Mouse (Mus musculus): ENCODE data around the gene Plppr2. TPM values are rescaled to one million over a fixed set of nuclear protein-coding genes. Genes with fewer than 3 reads are reported as not detected.

The Plppr2 gene
- polyA plus RNA-seq, 1 experiment, result 5.4 TPM

GRCm38 (mm10) chr9:21935466-21936131 lies 1.2 kb upstream of the Plppr2 start:
- Histone ChIP-seq H3K27me3 (ENCODE audit: control insufficient read depth, insufficient read depth, low read length, poor library complexity, severe bottlenecking) (no peaks in the 10 kb centered on the region), H3K36me3 (ENCODE audit: control insufficient read depth, insufficient read depth, low read length, poor library complexity, severe bottlenecking) (no peaks in the 10 kb centered on the region), H3K27ac (ENCODE audit: insufficient read depth, low read length) (no peak overlapping the region), H3K4me1 (ENCODE audit: control insufficient read depth, insufficient read depth, low read length) (no peaks in the 10 kb centered on the region), H3K9me3 (replicated peaks; ENCODE audit: control insufficient read depth, insufficient read depth, low read length, poor library complexity, severe bottlenecking) (no peaks in the 10 kb centered on the region), H3K4me3 (ENCODE audit: low read depth, low read length) (no peak overlapping the region), H3K9ac (ENCODE audit: low read depth, poor library complexity, severe bottlenecking) (no peak overlapping the region)
- TF ChIP-seq CTCF (IDR thresholded peaks at IDR 0.05; ENCODE audit: low read depth, low read length), result no peak
- no peak for TF ChIP-seq EP300 (IDR thresholded peaks at IDR 0.05; ENCODE audit: insufficient read depth, low read depth, low read length)
- no peak for TF ChIP-seq POLR2A (IDR thresholded peaks at IDR 0.05; ENCODE audit: insufficient read depth, low read length)

- TF ChIP-seq POLR2A (IDR thresholded peaks at IDR 0.05; ENCODE audit: insufficient read depth, low read length) (no peak), CTCF (IDR thresholded peaks at IDR 0.05; ENCODE audit: low read depth, low read length) (no peak), EP300 (IDR thresholded peaks at IDR 0.05; ENCODE audit: insufficient read depth, low read depth, low read length) (no peak)
- Histone ChIP-seq H3K9ac (ENCODE audit: low read depth, poor library complexity, severe bottlenecking) (no peak overlapping the region), H3K9me3 (replicated peaks; ENCODE audit: control insufficient read depth, insufficient read depth, low read length, poor library complexity, severe bottlenecking) (no peaks in the 10 kb centered on the region), H3K36me3 (ENCODE audit: control insufficient read depth, insufficient read depth, low read length, poor library complexity, severe bottlenecking) (no peaks in the 10 kb centered on the region), H3K27me3 (ENCODE audit: control insufficient read depth, insufficient read depth, low read length, poor library complexity, severe bottlenecking) (no peaks in the 10 kb centered on the region), H3K4me3 (ENCODE audit: low read depth, low read length) (no peak overlapping the region), H3K27ac (ENCODE audit: insufficient read depth, low read length) (no peak overlapping the region), H3K4me1 (ENCODE audit: control insufficient read depth, insufficient read depth, low read length) (no peaks in the 10 kb centered on the region)
These were observed 910 bp downstream of the Plppr2 start for GRCm38 (mm10) chr9:21937711-21938175.

GRCm38 (mm10) chr9:21938234-21938855 lies 1.5 kb downstream of the Plppr2 start:
- Histone ChIP-seq H3K27ac (ENCODE audit: insufficient read depth, low read length) (no peak overlapping the region), H3K36me3 (ENCODE audit: control insufficient read depth, insufficient read depth, low read length, poor library complexity, severe bottlenecking) (no peaks in the 10 kb centered on the region), H3K9ac (ENCODE audit: low read depth, poor library complexity, severe bottlenecking) (no peak overlapping the region), H3K4me3 (ENCODE audit: low read depth, low read length) (no peak overlapping the region), H3K9me3 (replicated peaks; ENCODE audit: control insufficient read depth, insufficient read depth, low read length, poor library complexity, severe bottlenecking) (no peaks in the 10 kb centered on the region), H3K4me1 (ENCODE audit: control insufficient read depth, insufficient read depth, low read length) (peaks cover 2% of the 10 kb centered on the region), H3K27me3 (ENCODE audit: control insufficient read depth, insufficient read depth, low read length, poor library complexity, severe bottlenecking) (no peaks in the 10 kb centered on the region)
- TF ChIP-seq EP300 (IDR thresholded peaks at IDR 0.05; ENCODE audit: insufficient read depth, low read depth, low read length), result no peak
- TF ChIP-seq CTCF (IDR thresholded peaks at IDR 0.05; ENCODE audit: low read depth, low read length), result no peak
- TF ChIP-seq POLR2A (IDR thresholded peaks at IDR 0.05; ENCODE audit: insufficient read depth, low read length), result no peak

- no peaks in the 10 kb centered on the region for H3K9me3 ChIP-seq (replicated peaks; ENCODE audit: control insufficient read depth, insufficient read depth, low read length, poor library complexity, severe bottlenecking)
- no peak overlapping the region for H3K9ac ChIP-seq (ENCODE audit: low read depth, poor library complexity, severe bottlenecking)
- peaks cover 4% of the 10 kb centered on the region for H3K4me1 ChIP-seq (ENCODE audit: control insufficient read depth, insufficient read depth, low read length)
- peak overlapping the region; percentile 10 for H3K4me3 ChIP-seq (ENCODE audit: low read depth, low read length)
- no peak for TF ChIP-seq CTCF (IDR thresholded peaks at IDR 0.05; ENCODE audit: low read depth, low read length)
- no peak for TF ChIP-seq EP300 (IDR thresholded peaks at IDR 0.05; ENCODE audit: insufficient read depth, low read depth, low read length)
- no peak for TF ChIP-seq POLR2A (IDR thresholded peaks at IDR 0.05; ENCODE audit: insufficient read depth, low read length)
- H3K27ac ChIP-seq (ENCODE audit: insufficient read depth, low read length), result no peak overlapping the region
- no peaks in the 10 kb centered on the region for H3K27me3 ChIP-seq (ENCODE audit: control insufficient read depth, insufficient read depth, low read length, poor library complexity, severe bottlenecking)
- H3K36me3 ChIP-seq (ENCODE audit: control insufficient read depth, insufficient read depth, low read length, poor library complexity, severe bottlenecking), result no peaks in the 10 kb centered on the region
These were observed 6.2 kb downstream of the Plppr2 start for GRCm38 (mm10) chr9:21943046-21943445.

- H3K27me3 ChIP-seq (ENCODE audit: control insufficient read depth, insufficient read depth, low read length, poor library complexity, severe bottlenecking), result no peaks in the 10 kb centered on the region
- no peak overlapping the region for H3K4me3 ChIP-seq (ENCODE audit: low read depth, low read length)
- peaks cover 4% of the 10 kb centered on the region for H3K4me1 ChIP-seq (ENCODE audit: control insufficient read depth, insufficient read depth, low read length)
- TF ChIP-seq EP300 (IDR thresholded peaks at IDR 0.05; ENCODE audit: insufficient read depth, low read depth, low read length) (no peak), POLR2A (IDR thresholded peaks at IDR 0.05; ENCODE audit: insufficient read depth, low read length) (no peak), CTCF (IDR thresholded peaks at IDR 0.05; ENCODE audit: low read depth, low read length) (no peak)
- H3K9me3 ChIP-seq (replicated peaks; ENCODE audit: control insufficient read depth, insufficient read depth, low read length, poor library complexity, severe bottlenecking), result no peaks in the 10 kb centered on the region
- H3K36me3 ChIP-seq (ENCODE audit: control insufficient read depth, insufficient read depth, low read length, poor library complexity, severe bottlenecking), result no peaks in the 10 kb centered on the region
- H3K27ac ChIP-seq (ENCODE audit: insufficient read depth, low read length), result no peak overlapping the region
- no peak overlapping the region for H3K9ac ChIP-seq (ENCODE audit: low read depth, poor library complexity, severe bottlenecking)
These were observed 6.8 kb downstream of the Plppr2 start for GRCm38 (mm10) chr9:21943638-21944037.

- no peaks in the 10 kb centered on the region for H3K9me3 ChIP-seq (replicated peaks; ENCODE audit: control insufficient read depth, insufficient read depth, low read length, poor library complexity, severe bottlenecking)
- peaks cover 4% of the 10 kb centered on the region for H3K4me1 ChIP-seq (ENCODE audit: control insufficient read depth, insufficient read depth, low read length)
- no peaks in the 10 kb centered on the region for H3K36me3 ChIP-seq (ENCODE audit: control insufficient read depth, insufficient read depth, low read length, poor library complexity, severe bottlenecking)
- no peak overlapping the region for H3K27ac ChIP-seq (ENCODE audit: insufficient read depth, low read length)
- no peak overlapping the region for H3K9ac ChIP-seq (ENCODE audit: low read depth, poor library complexity, severe bottlenecking)
- TF ChIP-seq POLR2A (IDR thresholded peaks at IDR 0.05; ENCODE audit: insufficient read depth, low read length) (no peak), EP300 (IDR thresholded peaks at IDR 0.05; ENCODE audit: insufficient read depth, low read depth, low read length) (no peak), CTCF (IDR thresholded peaks at IDR 0.05; ENCODE audit: low read depth, low read length) (no peak)
- no peak overlapping the region for H3K4me3 ChIP-seq (ENCODE audit: low read depth, low read length)
- H3K27me3 ChIP-seq (ENCODE audit: control insufficient read depth, insufficient read depth, low read length, poor library complexity, severe bottlenecking), result no peaks in the 10 kb centered on the region
These were observed 7.4 kb downstream of the Plppr2 start for GRCm38 (mm10) chr9:21944267-21944666.

Measured in ES-Bruce4 (cell line).